Mouse (Mus musculus): ENCODE results near the gene Klhdc8b. TPM values are rescaled to one million over a fixed set of nuclear protein-coding genes. Genes with fewer than 3 reads are reported as not detected.

Gene Klhdc8b
- polyA plus RNA-seq, 1 experiment from 2014 or later = 36.0 TPM

DNA sequence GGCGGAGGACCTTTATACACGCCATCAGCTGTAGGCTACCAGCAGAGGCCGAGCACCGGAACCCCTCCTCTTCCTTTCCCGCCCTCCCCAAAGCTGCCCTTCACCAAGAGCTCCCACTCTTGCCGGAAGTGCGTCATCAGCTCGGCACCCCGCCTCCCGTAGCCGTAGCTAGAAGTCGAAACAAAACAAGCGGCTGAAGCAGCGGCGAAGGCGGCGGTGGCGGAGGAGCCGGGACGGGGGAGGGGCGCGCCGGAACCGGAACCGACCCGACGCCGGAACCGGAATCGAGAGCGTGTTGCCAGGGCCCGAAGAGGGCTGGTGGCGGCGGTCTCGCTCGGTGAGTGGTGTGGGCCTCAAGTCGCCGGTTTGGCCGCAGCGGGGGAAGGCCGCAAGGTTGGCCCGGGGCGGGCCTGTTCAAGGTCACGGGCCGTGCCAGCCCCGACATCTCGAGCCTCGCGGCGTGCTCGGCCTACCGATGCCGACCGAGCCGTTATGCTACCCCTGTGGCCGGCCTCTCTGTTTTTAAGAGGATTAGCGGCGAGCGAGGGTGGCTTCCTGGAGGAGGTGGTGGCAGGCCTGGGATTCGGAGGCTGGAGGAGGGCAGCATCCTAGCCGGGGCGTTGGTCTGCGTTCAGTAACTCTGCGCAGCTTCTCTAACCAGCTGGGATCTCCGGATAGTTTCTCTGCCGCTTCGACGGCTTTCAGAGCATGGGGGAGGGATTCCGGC lies 29.3 kb upstream of the Klhdc8b start, which contains the start of gene Usp19:
Gene Usp19, plus strand, starts transcription at position 44 of the 727 bp plus-strand sequence.
- Histone ChIP-seq H3K36me3 (peaks cover 82% of the 10 kb centered on the region), H3K4me3 (replicated peaks) (peak within 1 kb of the TSS; percentile 78), H3K9me3 (no peaks in the 10 kb centered on the region), H3K9ac (replicated peaks) (peak within 1 kb of the TSS; percentile 91), H3K27me3 (no peaks in the 10 kb centered on the region), H3K27ac (peak within 1 kb of the TSS; percentile 95), H3K4me1 (replicated peaks) (peaks cover 26% of the 10 kb centered on the region), H3K4me2 (peak within 1 kb of the TSS; percentile 94)
- ATAC-seq (ENCODE audit: insufficient number of reproducible peaks, insufficient read depth, low FRiP score, low TSS enrichment, low read depth) = peak; percentile 92
- WGBS = under 1% methylated on average over 69 of the region's 69 CpGs

DNA sequence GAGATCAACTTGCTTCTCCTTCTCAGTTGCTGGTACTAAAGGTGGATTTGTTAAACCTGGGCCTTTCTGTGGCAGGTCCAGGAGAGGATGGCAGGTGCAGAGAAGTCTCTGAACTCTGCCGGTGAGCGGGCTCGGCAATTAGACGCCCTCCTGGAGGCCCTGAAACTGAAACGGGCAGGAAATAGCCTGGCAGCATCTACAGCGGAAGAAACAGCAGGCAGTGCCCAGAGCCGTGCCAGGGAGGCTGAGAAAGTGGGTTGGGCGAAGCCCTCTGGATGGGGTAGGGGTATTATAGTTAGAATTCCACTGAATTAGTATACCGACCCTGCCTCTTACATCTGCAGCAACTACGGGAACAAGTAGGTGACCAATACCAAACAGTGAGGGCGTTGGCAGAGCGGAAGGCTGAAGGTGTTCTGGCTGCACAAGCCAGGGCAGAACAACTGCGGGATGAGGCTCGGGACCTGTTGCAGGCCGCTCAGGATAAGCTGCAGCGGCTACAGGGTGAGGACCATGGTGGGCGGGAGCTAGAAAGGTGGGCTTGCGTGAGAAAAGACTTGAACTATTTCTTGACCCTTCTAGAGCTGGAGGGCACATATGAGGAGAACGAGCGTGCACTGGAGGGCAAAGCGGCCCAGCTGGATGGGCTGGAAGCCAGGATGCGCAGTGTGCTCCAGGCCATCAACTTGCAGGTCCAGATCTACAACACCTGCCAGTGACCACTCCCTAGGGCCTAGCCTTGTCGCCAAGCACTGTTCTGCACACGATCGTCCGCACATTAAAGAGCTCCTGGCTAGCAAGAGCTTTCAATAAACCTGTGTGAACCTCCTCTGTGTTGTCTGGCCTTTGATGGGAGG lies 28.5 kb upstream of the Klhdc8b start:
- ATAC-seq (ENCODE audit: insufficient number of reproducible peaks, insufficient read depth, low FRiP score, low TSS enrichment, low read depth) = peak; percentile 11; the same call in 1 of the 2 replicates
- peak overlapping the region; percentile 78 for H3K4me3 ChIP-seq (replicated peaks)
- H3K9ac ChIP-seq (replicated peaks) = peak overlapping the region; percentile 91
- H3K4me1 ChIP-seq (replicated peaks) = peaks cover 26% of the 10 kb centered on the region
- H3K27me3 ChIP-seq = no peaks in the 10 kb centered on the region
- 66% methylated on average over 26 of the region's 26 CpGs for WGBS
- peaks cover 82% of the 10 kb centered on the region for H3K36me3 ChIP-seq
- peak overlapping the region; percentile 94 for H3K4me2 ChIP-seq
- no peaks in the 10 kb centered on the region for H3K9me3 ChIP-seq
- peak overlapping the region; percentile 95 for H3K27ac ChIP-seq

DNA sequence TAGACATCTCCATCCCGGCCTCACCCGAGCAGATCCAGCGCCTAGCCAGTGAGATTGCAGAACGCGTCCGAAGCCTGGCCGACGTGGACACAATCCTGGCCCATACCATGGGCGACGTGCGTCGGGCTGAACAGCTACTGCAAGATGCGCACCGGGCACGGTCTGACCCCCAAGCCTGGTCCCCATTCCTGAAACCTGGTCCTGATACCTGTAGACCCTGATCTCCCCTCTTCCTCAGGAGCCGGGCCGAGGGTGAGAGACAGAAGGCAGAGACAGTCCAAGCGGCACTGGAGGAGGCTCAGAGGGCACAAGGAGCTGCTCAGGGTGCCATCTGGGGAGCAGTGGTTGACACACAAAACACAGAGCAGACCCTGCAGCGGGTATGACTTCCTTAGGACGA lies 27.8 kb upstream of the Klhdc8b start:
- 95% methylated on average over 20 of the region's 20 CpGs for WGBS
- no peak for ATAC-seq (ENCODE audit: insufficient number of reproducible peaks, insufficient read depth, low FRiP score, low TSS enrichment, low read depth)
- Histone ChIP-seq H3K4me2 (no peak overlapping the region), H3K27me3 (no peaks in the 10 kb centered on the region), H3K9ac (replicated peaks) (peak overlapping the region; percentile 91; the same call in 1 of the 2 replicates), H3K4me1 (replicated peaks) (peaks cover 26% of the 10 kb centered on the region), H3K27ac (peak overlapping the region; percentile 95; the same call in 1 of the 2 replicates), H3K9me3 (no peaks in the 10 kb centered on the region), H3K36me3 (peaks cover 82% of the 10 kb centered on the region), H3K4me3 (replicated peaks) (no peak overlapping the region)

DNA sequence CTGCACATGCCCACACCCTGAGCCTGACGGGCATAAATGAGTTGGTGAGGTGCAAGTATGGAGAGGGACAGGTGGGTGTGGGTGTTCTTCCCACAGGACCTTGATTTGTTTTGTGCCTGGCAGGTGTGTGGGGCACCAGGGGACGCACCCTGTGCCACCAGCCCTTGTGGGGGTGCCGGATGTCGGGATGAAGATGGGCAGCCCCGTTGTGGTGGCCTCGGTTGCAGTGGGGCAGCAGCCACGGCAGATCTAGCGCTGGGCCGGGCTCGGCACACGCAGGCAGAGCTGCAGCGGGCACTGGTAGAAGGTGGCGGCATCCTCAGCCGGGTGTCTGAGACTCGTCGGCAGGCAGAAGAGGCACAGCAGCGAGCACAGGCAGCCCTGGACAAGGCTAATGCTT lies 27.0 kb upstream of the Klhdc8b start:
- Histone ChIP-seq H3K9me3 (no peaks in the 10 kb centered on the region), H3K4me3 (replicated peaks) (no peak overlapping the region), H3K27me3 (no peaks in the 10 kb centered on the region), H3K4me1 (replicated peaks) (peaks cover 26% of the 10 kb centered on the region), H3K9ac (replicated peaks) (no peak overlapping the region), H3K36me3 (peaks cover 82% of the 10 kb centered on the region), H3K4me2 (no peak overlapping the region), H3K27ac (no peak overlapping the region)
- ATAC-seq (ENCODE audit: insufficient number of reproducible peaks, insufficient read depth, low FRiP score, low TSS enrichment, low read depth) = no peak
- WGBS = 96% methylated on average over 17 of the region's 17 CpGs

DNA sequence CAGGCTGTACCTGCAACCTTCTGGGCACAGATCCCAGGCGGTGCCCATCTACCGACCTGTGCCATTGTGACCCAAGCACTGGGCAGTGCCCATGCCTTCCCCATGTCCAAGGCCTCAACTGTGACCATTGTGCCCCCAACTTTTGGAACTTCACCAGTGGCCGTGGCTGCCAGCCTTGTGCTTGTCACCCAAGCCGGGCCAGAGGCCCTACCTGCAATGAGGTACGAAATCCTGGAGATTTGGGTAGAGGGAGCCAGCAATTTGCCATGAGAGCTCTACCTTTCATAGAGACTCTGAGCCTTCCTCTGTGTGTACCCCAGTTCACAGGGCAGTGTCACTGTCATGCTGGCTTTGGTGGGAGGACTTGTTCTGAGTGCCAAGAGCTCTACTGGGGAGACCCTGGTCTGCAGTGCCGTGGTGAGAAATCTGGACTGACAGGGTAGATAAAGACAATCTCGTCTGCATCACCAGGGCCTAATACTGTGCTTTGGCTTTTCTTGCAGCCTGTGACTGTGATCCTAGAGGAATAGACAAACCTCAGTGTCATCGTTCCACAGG lies 25.7 kb upstream of the Klhdc8b start:
- Histone ChIP-seq H3K9ac (replicated peaks) (no peak overlapping the region), H3K9me3 (no peaks in the 10 kb centered on the region), H3K27ac (no peak overlapping the region), H3K4me3 (replicated peaks) (no peak overlapping the region), H3K36me3 (peaks cover 82% of the 10 kb centered on the region), H3K27me3 (no peaks in the 10 kb centered on the region), H3K4me1 (replicated peaks) (peaks cover 19% of the 10 kb centered on the region), H3K4me2 (no peak overlapping the region)
- ATAC-seq (ENCODE audit: insufficient number of reproducible peaks, insufficient read depth, low FRiP score, low TSS enrichment, low read depth) = no peak
- WGBS = 93% methylated on average over 8 of the region's 8 CpGs

DNA sequence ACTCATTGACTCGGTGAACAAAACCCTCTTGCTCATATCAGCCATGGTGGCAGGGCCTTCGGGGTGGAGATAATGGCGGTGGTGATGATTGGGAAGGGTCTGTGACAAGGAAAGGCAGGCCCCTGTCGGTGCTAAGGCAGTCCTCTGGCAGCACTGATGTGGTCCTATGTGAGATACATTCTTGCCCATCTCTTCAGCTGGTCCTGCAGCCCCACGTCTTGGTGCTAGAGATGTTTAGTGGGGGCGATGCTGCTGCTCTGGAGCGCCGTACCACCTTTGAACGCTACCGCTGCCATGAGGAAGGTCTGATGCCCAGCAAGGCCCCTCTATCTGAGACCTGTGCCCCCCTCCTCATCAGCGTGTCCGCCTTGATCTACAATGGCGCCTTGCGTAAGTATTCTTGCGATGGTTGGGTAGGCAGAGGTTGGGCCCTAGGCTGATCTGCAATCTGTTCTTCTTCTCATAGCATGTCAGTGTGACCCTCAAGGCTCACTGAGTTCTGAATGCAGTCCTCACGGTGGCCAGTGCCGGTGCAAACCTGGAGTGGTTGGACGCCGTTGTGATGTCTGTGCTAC lies 24.0 kb upstream of the Klhdc8b start:
- Histone ChIP-seq H3K27me3 (no peaks in the 10 kb centered on the region), H3K9ac (replicated peaks) (no peak overlapping the region; the same call in 1 of the 2 replicates), H3K4me3 (replicated peaks) (no peak overlapping the region), H3K4me1 (replicated peaks) (peaks cover 17% of the 10 kb centered on the region), H3K27ac (no peak overlapping the region), H3K4me2 (no peak overlapping the region), H3K36me3 (peaks cover 87% of the 10 kb centered on the region), H3K9me3 (no peaks in the 10 kb centered on the region)
- WGBS = 92% methylated on average over 19 of the region's 19 CpGs
- ATAC-seq (ENCODE audit: insufficient number of reproducible peaks, insufficient read depth, low FRiP score, low TSS enrichment, low read depth) = no peak

DNA sequence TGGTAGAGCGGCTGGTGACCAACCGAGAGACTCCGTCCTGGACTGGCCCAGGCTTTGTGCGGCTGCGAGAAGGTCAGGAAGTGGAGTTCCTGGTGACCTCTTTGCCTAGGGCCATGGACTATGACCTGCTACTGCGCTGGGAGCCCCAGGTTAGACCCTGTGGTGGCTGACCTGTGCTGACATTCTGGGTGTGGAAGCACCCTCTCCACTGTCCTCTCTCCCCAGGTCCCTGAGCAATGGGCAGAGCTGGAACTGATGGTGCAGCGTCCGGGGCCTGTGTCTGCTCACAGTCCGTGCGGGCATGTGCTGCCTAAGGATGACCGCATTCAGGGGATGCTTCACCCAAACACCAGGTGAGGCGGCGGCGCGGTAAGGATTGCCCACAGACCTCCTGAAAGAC lies 22.6 kb upstream of the Klhdc8b start:
- no peaks in the 10 kb centered on the region for H3K27me3 ChIP-seq
- H3K4me2 ChIP-seq = no peak overlapping the region
- no peaks in the 10 kb centered on the region for H3K9me3 ChIP-seq
- no peak for ATAC-seq (ENCODE audit: insufficient number of reproducible peaks, insufficient read depth, low FRiP score, low TSS enrichment, low read depth)
- no peak overlapping the region for H3K27ac ChIP-seq
- H3K9ac ChIP-seq (replicated peaks) = no peak overlapping the region; the same call in 1 of the 2 replicates
- peaks cover 78% of the 10 kb centered on the region for H3K36me3 ChIP-seq
- 95% methylated on average over 15 of the region's 15 CpGs for WGBS
- peaks cover 17% of the 10 kb centered on the region for H3K4me1 ChIP-seq (replicated peaks)
- no peak overlapping the region for H3K4me3 ChIP-seq (replicated peaks)

DNA sequence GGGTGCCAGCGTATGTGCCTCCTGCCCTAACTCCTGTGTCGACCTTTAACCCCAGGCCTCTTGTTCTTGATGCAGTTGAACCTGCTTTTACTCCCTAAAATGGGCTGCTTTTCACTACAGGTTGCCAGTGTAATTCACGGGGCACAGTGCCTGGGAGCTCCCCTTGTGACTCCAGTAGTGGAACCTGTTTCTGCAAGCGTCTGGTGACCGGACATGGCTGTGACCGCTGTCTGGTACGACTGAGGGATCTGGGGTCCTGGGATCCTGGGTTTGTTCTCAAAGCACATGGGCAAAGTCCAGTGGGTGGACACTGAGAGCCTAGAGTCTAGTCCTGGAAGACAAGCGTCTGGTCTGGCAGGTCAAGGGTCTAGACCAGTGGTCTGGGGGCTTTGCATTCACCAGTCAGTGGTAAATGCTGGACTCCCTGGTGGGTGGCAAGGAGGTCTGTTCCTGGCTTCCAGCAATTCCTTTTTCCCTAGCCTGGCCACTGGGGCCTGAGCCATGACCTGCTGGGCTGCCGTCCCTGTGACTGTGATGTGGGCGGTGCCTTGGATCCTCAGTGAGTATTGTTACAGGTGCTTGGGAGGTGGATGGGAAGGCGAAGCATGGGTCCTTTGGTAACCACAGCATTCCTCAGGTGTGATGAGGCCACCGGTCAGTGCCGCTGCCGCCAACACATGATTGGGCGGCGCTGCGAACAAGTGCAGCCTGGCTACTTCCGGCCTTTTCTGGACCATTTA lies 21.8 kb upstream of the Klhdc8b start:
- Histone ChIP-seq H3K9ac (replicated peaks) (no peak overlapping the region), H3K27me3 (no peaks in the 10 kb centered on the region), H3K4me1 (replicated peaks) (peaks cover 19% of the 10 kb centered on the region), H3K4me2 (no peak overlapping the region), H3K9me3 (no peaks in the 10 kb centered on the region), H3K4me3 (replicated peaks) (no peak overlapping the region), H3K27ac (no peak overlapping the region), H3K36me3 (peaks cover 70% of the 10 kb centered on the region)
- WGBS = 93% methylated on average over 18 of the region's 18 CpGs
- no peak for ATAC-seq (ENCODE audit: insufficient number of reproducible peaks, insufficient read depth, low FRiP score, low TSS enrichment, low read depth)

DNA sequence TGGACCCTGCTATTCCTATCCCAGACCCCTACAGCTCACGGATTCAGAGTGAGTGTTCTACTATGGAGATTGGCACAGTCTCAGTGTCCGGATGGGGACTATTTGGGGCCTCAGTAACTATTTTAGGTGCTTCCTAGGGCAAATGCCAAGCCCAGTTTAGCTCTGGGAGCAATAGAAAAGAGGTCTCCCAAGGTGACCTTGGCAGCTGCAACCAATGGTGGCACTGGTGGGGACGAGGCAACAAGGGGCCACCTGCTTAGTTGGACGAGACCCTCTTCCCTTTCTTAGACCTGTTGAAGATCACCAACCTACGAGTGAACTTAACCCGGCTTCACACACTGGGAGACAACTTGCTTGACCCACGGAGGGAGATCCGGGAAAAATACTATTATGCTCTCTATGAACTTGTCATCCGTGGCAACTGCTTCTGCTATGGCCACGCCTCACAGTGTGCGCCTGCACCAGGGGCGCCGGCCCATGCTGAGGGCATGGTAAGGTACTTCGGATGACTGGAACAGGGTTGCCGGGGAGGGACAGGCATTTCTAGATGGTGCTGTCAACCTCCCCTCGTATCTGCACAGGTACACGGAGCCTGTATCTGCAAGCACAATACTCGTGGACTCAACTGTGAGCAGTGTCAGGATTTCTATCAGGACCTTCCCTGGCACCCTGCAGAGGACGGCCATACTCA lies 20.3 kb upstream of the Klhdc8b start:
- H3K4me2 ChIP-seq = no peak overlapping the region
- peaks cover 19% of the 10 kb centered on the region for H3K4me1 ChIP-seq (replicated peaks)
- no peak overlapping the region for H3K27ac ChIP-seq
- H3K4me3 ChIP-seq (replicated peaks) = no peak overlapping the region
- peaks cover 55% of the 10 kb centered on the region for H3K36me3 ChIP-seq
- H3K9me3 ChIP-seq = no peaks in the 10 kb centered on the region
- ATAC-seq (ENCODE audit: insufficient number of reproducible peaks, insufficient read depth, low FRiP score, low TSS enrichment, low read depth) = no peak
- 0 out of 2 replicates have a peak overlapping the region, but pooled peaks have one; percentile 12 for H3K9ac ChIP-seq (replicated peaks)
- H3K27me3 ChIP-seq = no peaks in the 10 kb centered on the region
- WGBS = 88% methylated on average over 19 of the region's 19 CpGs
